Mouse (Mus musculus) midbrain, embryonic 12.5 days (tissue): ENCODE results near the gene Calhm2. TPM values are rescaled to one million over a fixed set of nuclear protein-coding genes. Genes with fewer than 3 reads are reported as not detected.
A peak's percentile ranks its signal among the peaks of the same experiment; 100 is the strongest.
"Not testable (repeated sequence)": the region's sequence is repeated elsewhere in the genome, so short reads cannot be mapped to it uniquely, and the experiment has no call there.

Source experiments
- ATAC-seq: fragments of 200-750 bp; cut with Nextera tagmentation; 2 replicates; pipeline ENCODE4 v1.8.0; 2017; ENCODE audit warnings: low read depth, moderate TSS enrichment, moderate library complexity; ENCODE audit not compliant: low FRiP score
- H3K27ac ChIP-seq: fragments of 300-500 bp; sonication (generic); replicated peaks from 2 replicates; pipeline ENCODE4 v1.5.1; 2016; ENCODE audit warnings: mild to moderate bottlenecking
- H3K27me3 ChIP-seq: fragments of 300-500 bp; sonication (generic); 2 replicates; pipeline ENCODE4 v1.6.1; 2016; ENCODE audit warnings: mild to moderate bottlenecking
- H3K36me3 ChIP-seq: fragments of 300-500 bp; sonication (generic); 2 replicates; pipeline ENCODE4 v1.6.1; 2016
- H3K4me1 ChIP-seq: fragments of 300-500 bp; sonication (generic); 2 replicates; pipeline ENCODE4 v1.6.1; 2016
- H3K4me2 ChIP-seq: fragments of 300-500 bp; sonication (generic); replicated peaks from 2 replicates; pipeline ENCODE4 v1.6.1; 2016; ENCODE audit warnings: mild to moderate bottlenecking, moderate library complexity
- H3K4me3 ChIP-seq: fragments of 300-500 bp; sonication (generic); 2 replicates; pipeline ENCODE4 v1.5.1; 2016; ENCODE audit warnings: mild to moderate bottlenecking
- H3K9ac ChIP-seq: fragments of 300-500 bp; sonication (generic); replicated peaks from 2 replicates; pipeline ENCODE4 v1.6.1; 2016; ENCODE audit warnings: mild to moderate bottlenecking, moderate library complexity
- H3K9me3 ChIP-seq: fragments of 300-500 bp; sonication (generic); 2 replicates; pipeline ENCODE4 v1.6.1; 2016; ENCODE audit warnings: mild to moderate bottlenecking
- WGBS: fragments of 180-500 bp; shearing (Covaris S2); methylation state at CpG from one replicate; pipeline ENCODE4 v1.1.7; 2016; 5-methylcytosine and 5-hydroxymethylcytosine counted together
- polyA plus RNA-seq: library from polyadenylated mRNA; unstranded; fragments of >200 nt; fragmentation: Nextera tagmentation; extraction: Ambion mirVana; gene quantifications from 2 replicates; pipeline ENCODE4 v1.2.1, GENCODE M21; 2016

Calhm2 gene
- polyA plus RNA-seq, 1 experiment from 2014 or later, result 2.3 TPM

DNA sequence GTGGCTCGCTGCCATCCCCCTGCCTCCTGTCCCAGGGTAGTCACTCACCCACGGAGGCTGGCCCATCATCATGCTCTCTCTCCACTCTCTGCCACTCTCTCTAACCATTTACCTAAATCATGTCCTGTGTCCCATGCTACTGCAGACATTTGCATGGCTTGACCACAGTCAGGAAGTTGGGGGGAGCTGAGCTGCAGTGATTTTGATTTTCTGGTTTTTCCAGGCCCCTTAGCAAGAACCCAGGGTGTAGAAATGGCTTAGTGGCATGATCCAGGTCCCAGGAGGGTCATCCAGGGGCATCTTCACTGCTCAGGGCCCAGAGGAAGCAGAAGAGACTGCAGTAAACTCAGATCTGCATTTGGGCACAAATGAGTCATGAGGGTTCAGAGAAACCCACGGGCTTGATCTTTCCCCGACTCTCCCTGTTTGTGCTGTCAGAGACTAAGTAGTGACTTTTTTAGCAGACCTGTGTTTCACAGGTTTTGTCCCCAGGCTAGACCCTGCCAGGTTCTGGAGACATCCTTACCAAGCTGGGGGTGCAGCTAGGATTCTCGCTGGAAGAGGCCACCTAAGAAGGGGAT is 10.3 kb upstream of the Calhm2 start:
- H3K27me3 ChIP-seq, result peaks cover 19% of the 10 kb centered on the region
- H3K9ac ChIP-seq, result no peak overlapping the region
- no peaks in the 10 kb centered on the region for H3K36me3 ChIP-seq
- ATAC-seq, result no peak
- WGBS, result 84% methylated on average over 5 of the region's 5 CpGs
- H3K9me3 ChIP-seq, result no peaks in the 10 kb centered on the region
- no peak overlapping the region for H3K4me2 ChIP-seq
- H3K4me1 ChIP-seq, result no peaks in the 10 kb centered on the region
- H3K4me3 ChIP-seq, result no peak overlapping the region
- H3K27ac ChIP-seq, result no peak overlapping the region

DNA sequence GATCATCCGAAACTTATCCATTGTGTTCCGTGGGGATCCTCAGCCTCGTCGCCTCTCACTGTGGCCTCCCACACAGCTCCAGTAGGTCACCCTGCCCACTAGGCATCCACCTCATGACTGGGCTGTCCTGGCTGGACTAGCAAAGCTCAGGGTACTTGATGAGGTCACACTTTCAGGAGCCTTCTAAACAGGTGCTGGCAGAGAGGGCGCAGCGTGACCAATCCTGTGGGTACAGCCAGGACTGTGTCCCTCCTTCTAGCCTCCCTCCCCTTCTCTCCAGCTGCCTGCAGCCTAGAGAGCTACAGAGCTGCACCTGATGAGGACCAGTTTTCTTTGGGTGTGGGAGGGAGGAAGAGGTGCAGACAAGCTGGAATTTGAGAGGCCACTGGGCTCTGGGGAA is 6.1 kb upstream of the Calhm2 start, which contains the start of gene Calhm1:
Calhm1 (minus strand) TSS at position 101 of the 400 bp plus-strand sequence.
- no peaks in the 10 kb centered on the region for H3K9me3 ChIP-seq
- no peak within 1 kb of the TSS for H3K4me3 ChIP-seq
- 92% methylated on average over 6 of the region's 6 CpGs for WGBS
- H3K4me2 ChIP-seq, result no peak within 1 kb of the TSS
- H3K36me3 ChIP-seq, result no peaks in the 10 kb centered on the region
- peaks cover 7% of the 10 kb centered on the region for H3K27me3 ChIP-seq
- no peaks in the 10 kb centered on the region for H3K4me1 ChIP-seq
- no peak within 1 kb of the TSS for H3K9ac ChIP-seq
- no peak for ATAC-seq
- no peak within 1 kb of the TSS for H3K27ac ChIP-seq

DNA sequence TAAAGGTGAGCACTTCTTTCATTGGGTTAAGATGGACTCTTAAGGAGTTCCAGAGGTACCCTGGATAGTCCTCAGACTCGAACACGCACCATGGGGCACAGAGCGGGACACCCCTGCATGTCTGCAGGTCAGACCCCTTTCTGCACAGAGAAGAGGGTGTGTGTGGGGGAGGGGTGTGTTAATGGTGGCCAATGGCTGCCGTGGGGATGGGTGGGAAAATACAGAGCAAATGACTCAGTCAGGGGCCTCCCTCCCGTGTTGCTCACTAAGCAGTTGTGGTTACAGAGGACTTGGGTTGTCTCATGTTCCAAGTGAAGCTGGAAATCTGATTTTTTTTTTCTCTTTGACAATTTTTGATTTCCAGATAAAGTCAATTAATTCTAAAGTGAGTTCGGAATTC is 4.3 kb upstream of the Calhm2 start:
- Histone ChIP-seq H3K4me3 (no peak overlapping the region), H3K36me3 (no peaks in the 10 kb centered on the region), H3K9me3 (no peaks in the 10 kb centered on the region), H3K4me1 (peaks cover 10% of the 10 kb centered on the region), H3K9ac (no peak overlapping the region), H3K4me2 (no peak overlapping the region), H3K27ac (no peak overlapping the region), H3K27me3 (peaks cover 18% of the 10 kb centered on the region)
- no peak for ATAC-seq
- 86% methylated on average over 6 of the region's 6 CpGs for WGBS

DNA sequence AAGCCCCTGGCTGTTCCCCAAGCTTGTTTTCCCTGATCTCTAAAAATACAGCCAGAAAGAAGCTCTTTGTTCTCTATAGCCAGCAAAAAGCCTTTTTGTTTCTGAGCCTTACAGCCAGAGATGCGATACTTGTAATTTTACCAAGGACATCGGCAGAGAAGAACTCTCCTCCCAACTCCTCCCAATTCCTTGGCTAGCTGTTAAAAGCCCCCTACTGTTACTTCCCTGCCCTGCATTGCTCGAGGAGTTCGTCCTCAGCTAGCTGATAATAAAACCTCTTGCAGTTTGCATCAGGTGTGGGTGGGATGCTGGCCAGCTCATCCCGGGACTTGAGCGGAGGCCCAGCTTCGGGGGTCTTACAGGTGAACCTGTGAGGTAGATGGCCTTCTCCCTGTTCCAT is 1.5 kb upstream of the Calhm2 start:
- H3K27me3 ChIP-seq, result peaks cover 22% of the 10 kb centered on the region
- peaks cover 20% of the 10 kb centered on the region for H3K4me1 ChIP-seq
- H3K9me3 ChIP-seq, H3K4me3 ChIP-seq, H3K36me3 ChIP-seq, H3K9ac ChIP-seq, H3K27ac ChIP-seq, H3K4me2 ChIP-seq, ATAC-seq: not testable (repeated sequence)
- 49% methylated on average over 7 of the region's 7 CpGs for WGBS

DNA sequence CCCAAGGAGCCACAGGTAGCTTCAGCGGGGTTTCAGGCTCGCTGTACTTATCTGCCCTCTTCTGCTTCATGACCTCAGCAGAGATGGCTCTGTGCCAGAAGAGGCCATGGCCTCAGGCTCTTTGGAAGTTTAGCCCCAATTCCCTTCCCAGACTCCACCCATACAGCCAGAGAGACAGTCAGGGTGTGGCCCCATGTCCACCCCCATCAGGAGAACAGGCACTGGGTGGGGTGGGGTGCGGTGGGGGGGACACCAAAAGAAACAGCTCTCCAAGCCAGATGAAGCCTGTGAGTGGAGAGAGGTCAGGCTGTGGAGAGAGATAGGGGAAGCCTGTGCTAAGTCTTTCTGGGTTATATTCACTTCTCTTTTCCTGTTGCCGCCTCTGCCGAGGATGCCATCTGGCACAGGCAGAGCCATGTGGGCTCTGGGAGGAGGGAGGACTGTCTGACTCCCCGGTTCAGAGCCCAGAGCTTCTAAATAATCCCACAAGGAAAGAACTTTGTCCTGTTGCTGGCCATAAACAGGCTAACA is 978 bp downstream of the Calhm2 start:
- 53% methylated on average over 6 of the region's 6 CpGs for WGBS
- Histone ChIP-seq H3K27ac (no peak overlapping the region), H3K9ac (no peak overlapping the region; the same call in 1 of the 2 replicates), H3K4me3 (no peak overlapping the region), H3K27me3 (peaks cover 22% of the 10 kb centered on the region), H3K4me1 (peaks cover 20% of the 10 kb centered on the region), H3K4me2 (peak overlapping the region; percentile 43), H3K36me3 (peaks cover 8% of the 10 kb centered on the region; the same call in 1 of the 2 replicates), H3K9me3 (no peaks in the 10 kb centered on the region)
- ATAC-seq, result no peak

DNA sequence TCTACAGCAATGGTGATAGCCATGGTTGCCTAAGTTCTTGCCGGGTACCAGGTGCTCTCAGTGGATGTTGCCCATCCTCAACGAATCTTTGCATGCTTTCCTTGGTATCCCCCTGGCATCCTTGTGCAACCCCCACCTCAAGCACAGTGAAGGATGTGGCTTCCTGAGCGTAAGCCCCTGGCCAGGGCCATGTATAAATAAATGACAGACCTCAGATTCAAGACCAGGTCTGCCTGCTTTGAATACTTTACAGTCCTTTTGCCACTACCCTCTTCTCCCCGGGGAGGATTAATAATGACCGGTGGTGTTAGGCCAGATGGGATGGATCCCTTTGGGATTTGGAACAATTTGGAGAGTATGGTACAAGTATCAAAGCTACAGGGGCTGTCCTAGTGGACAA is 1.9 kb downstream of the Calhm2 start:
- no peak overlapping the region for H3K4me3 ChIP-seq
- peaks cover 17% of the 10 kb centered on the region for H3K36me3 ChIP-seq
- no peak overlapping the region for H3K4me2 ChIP-seq
- 84% methylated on average over 5 of the region's 5 CpGs for WGBS
- H3K27me3 ChIP-seq, result peaks cover 22% of the 10 kb centered on the region
- no peak overlapping the region for H3K27ac ChIP-seq
- no peak for ATAC-seq
- no peaks in the 10 kb centered on the region for H3K9me3 ChIP-seq
- no peak overlapping the region for H3K9ac ChIP-seq
- peaks cover 20% of the 10 kb centered on the region for H3K4me1 ChIP-seq

DNA sequence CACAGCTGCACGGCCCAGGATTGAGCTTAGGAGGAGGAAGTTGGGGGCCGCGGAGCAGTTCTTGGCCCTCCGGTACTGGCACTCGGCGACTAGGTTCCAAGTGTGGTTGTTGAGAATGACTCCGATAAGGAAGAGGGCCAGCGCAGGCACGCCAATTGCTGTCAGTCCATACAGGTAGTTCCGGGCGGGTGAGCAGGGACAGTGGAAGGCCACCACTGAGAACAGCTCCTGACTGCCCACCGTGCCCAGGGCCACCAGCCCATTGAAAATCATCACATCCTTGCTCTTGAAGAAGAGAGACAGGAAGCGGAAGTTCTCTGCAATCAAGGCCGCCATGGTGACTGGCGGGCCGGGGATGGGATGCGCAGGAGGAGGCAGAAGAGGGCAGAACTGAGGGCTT is 2.5 kb downstream of the Calhm2 start:
- Histone ChIP-seq H3K36me3 (peaks cover 23% of the 10 kb centered on the region), H3K27me3 (peaks cover 22% of the 10 kb centered on the region), H3K27ac (no peak overlapping the region), H3K9me3 (no peaks in the 10 kb centered on the region), H3K9ac (no peak overlapping the region), H3K4me3 (no peak overlapping the region), H3K4me2 (no peak overlapping the region), H3K4me1 (peaks cover 20% of the 10 kb centered on the region)
- no peak for ATAC-seq
- WGBS, result 93% methylated on average over 17 of the region's 17 CpGs

DNA sequence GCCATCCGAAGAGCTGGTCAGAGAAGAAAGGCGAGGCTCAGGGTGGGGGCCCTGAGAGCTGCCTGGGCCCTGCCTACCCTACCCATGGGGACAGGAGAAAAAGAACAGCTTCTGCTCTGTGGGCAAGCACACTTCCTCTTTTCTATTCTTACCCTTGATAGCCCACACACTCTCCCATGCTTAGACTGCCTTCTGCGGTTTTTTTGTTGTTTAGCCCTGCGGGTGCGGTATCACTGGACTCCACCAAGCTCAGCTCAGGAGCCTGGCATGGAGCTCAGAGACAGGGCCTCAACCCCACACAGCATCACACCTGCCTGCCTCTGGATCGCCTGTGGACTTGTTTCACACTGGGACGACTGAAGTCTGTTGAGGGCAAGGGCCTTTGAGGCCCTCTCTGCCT is 4.9 kb downstream of the Calhm2 start:
- no peaks in the 10 kb centered on the region for H3K9me3 ChIP-seq
- H3K4me2 ChIP-seq, result no peak overlapping the region
- ATAC-seq, result no peak
- H3K4me1 ChIP-seq, result peaks cover 17% of the 10 kb centered on the region
- H3K27me3 ChIP-seq, result peaks cover 5% of the 10 kb centered on the region; the same call in 1 of the 2 replicates
- H3K27ac ChIP-seq, result no peak overlapping the region
- H3K36me3 ChIP-seq, result peaks cover 47% of the 10 kb centered on the region
- no peak overlapping the region for H3K4me3 ChIP-seq
- WGBS, result 89% methylated on average over 7 of the region's 7 CpGs
- no peak overlapping the region for H3K9ac ChIP-seq

DNA sequence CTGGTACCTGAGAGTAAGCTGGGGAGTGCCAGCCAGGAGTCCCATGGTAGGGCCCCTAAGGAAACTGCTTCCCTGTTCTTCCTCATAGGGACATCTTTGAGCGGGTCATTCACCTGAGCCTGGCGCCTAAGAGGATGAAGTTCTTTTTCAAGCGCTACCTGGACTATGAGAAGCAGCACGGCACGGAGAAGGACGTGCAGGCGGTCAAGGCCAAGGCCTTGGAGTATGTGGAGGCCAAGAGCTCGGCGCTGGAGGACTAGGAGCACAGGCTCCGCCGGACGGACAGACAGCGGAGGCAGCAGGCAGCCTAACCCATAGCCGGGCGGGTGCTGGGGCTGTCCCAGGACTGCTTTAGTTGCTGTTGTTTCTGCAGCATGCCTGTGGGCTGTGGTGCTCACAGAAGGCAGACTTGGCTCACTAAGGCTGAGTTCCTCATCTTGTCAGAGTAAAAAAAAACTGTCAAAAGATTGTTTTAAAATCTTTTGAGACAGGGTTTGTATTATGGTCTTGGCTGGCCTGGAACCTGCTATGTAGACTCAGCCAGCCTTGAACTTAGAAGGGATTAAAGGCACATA is 7.5 kb downstream of the Calhm2 start:
- Histone ChIP-seq H3K9ac (no peak overlapping the region), H3K4me2 (no peak overlapping the region), H3K27me3 (no peaks in the 10 kb centered on the region), H3K9me3 (no peaks in the 10 kb centered on the region), H3K27ac (no peak overlapping the region), H3K36me3 (peaks cover 72% of the 10 kb centered on the region), H3K4me3 (no peak overlapping the region), H3K4me1 (no peaks in the 10 kb centered on the region)
- 96% methylated on average over 15 of the region's 15 CpGs for WGBS
- ATAC-seq, result no peak

DNA sequence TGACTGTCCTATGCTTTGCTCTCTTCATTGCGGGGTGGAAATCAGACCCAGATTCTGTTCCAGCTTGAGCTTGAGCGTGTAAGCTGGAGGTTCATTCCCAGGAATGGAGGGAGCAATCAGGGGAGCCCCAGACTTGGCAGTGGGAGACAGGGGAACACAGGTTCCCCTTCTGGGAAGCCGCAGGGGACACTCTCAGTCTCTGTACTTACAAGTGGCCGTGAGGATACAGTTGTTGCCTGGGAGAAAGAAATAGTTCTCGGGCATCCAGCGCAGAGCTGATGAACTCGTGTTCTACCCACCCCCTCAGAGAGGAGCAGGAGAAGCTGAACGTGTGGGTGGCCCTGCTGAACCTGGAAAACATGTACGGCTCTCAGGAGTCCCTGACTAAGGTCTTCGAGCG is 9.3 kb downstream of the Calhm2 start:
- Histone ChIP-seq H3K4me2 (no peak overlapping the region), H3K27ac (no peak overlapping the region), H3K4me3 (no peak overlapping the region), H3K9me3 (no peaks in the 10 kb centered on the region), H3K36me3 (peaks cover 82% of the 10 kb centered on the region), H3K4me1 (no peaks in the 10 kb centered on the region), H3K27me3 (no peaks in the 10 kb centered on the region), H3K9ac (no peak overlapping the region)
- WGBS, result 94% methylated on average over 11 of the region's 11 CpGs
- ATAC-seq, result no peak

DNA sequence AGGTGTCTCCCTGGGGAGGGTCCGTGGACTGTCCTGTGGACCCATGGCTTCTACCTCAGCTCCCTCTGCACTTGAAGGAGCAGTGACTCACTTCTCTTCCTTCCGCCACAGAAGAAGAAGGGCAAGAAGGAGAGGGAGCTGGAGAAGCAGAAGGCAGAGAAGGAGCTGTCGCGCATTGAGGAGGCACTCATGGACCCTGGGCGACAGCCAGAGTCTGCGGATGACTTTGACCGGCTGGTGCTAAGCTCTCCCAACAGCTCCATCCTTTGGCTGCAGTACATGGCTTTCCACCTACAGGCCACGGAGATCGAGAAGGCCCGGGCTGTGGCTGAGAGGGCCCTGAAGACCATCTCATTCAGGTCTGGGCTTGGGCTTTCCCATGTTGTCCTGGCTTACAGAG is 9.9 kb downstream of the Calhm2 start:
- Histone ChIP-seq H3K36me3 (peaks cover 79% of the 10 kb centered on the region), H3K27me3 (no peaks in the 10 kb centered on the region), H3K9ac (no peak overlapping the region), H3K4me1 (no peaks in the 10 kb centered on the region), H3K4me3 (no peak overlapping the region), H3K9me3 (no peaks in the 10 kb centered on the region), H3K27ac (no peak overlapping the region), H3K4me2 (no peak overlapping the region)
- WGBS, result 93% methylated on average over 10 of the region's 10 CpGs
- no peak for ATAC-seq

DNA sequence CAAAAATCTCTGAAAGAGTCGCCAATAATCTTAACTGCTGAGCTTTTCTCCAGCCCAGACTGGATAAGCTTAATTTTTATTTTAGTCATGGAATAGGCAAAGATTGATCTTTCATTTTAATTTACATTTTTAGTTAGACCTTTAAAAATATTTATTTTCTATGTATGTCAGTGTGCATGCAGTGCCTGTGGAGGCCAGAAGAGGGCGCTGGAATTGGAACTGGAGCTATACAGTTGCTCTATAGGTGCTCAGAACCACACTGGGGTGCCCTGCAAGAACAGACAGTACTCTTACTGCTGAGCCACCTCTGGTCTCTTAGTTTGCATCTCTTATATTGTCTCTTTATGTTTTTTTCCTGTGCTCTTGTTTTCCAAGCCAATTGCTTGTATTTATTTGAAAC is 15.3 kb downstream of the Calhm2 start:
- H3K9me3 ChIP-seq, result no peaks in the 10 kb centered on the region
- 25% methylated on average over 2 of the region's 2 CpGs for WGBS
- no peak overlapping the region for H3K4me3 ChIP-seq
- no peak for ATAC-seq
- H3K27me3 ChIP-seq, result no peaks in the 10 kb centered on the region
- H3K4me2 ChIP-seq, result no peak overlapping the region
- H3K9ac ChIP-seq, result no peak overlapping the region
- no peak overlapping the region for H3K27ac ChIP-seq
- peaks cover 65% of the 10 kb centered on the region for H3K36me3 ChIP-seq
- H3K4me1 ChIP-seq, result no peaks in the 10 kb centered on the region
